Mouse (Mus musculus): Measurements from ENCODE around the gene Olfr304.
"Not testable (repeated sequence)": the region's sequence is repeated elsewhere in the genome, so short reads cannot be mapped to it uniquely, and the experiment has no call there.

Gene Olfr304

DNA sequence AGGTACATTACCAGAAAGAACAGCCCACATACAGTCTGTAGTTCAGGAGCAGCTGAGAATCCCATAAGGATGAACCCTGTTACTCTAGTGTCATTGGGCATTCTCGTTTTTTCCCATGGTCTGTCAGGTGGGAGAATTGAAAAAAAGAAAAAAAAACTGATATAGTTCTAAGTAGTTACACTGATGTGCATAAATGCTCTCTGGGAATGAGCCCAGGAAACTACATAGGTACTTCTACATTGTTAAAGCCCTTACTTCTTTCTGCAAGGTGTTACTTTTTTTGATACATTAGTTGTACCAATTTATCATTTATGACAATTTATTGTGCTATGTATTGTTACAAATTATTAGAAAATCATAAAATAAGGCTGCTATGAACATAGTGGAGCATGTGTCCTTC is at the start of gene Olfr304:
Gene Olfr304, minus strand, starts transcription at position 101 of the 400 bp plus-strand sequence.
- no peak for DNase-seq

DNA sequence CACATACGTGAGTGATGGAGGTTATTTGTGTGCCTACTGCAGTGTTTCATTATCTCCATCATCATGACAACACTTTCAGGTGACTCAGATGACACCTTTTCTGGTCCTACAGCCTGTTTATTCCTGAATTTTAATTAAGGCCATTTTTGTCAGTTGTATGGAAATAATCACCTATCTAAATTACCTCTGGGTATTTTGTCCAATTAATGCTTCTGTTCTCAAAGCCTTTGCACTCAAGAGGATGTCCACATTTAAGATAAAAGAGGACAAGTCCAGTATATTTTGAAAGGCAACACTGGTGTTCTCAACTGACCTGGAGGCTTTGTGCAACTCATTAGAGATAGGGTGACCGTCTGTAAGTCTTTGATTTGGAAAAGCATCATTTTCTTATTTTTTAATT is 17.1 kb upstream of the Olfr304 start, which contains the start of gene Olfr301:
Gene Olfr301, plus strand, starts transcription at position 301 of the 400 bp plus-strand sequence.
- DNase-seq = no peak

DNA sequence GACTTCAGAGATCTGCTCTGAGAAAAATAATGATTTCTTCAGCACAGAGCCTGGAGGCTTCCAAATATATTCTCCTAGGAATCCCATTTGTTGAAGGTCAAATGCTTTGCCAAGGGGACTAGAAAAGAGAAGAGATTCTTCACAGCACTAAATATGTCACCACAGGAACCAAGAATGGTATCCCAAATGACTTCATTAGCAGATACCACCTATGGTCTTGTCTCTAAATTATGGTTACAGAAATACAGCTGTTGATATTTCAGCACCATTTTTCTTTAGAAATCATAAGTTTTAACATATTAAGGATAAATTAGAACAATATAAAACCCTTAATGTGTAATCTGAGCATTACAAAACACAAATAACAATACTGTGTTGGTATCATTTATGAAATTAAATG is 11.2 kb upstream of the Olfr304 start, which contains the start of gene Olfr303:
Gene Olfr303, minus strand, starts transcription at position 101 of the 400 bp plus-strand sequence.
- no peak for DNase-seq

DNA sequence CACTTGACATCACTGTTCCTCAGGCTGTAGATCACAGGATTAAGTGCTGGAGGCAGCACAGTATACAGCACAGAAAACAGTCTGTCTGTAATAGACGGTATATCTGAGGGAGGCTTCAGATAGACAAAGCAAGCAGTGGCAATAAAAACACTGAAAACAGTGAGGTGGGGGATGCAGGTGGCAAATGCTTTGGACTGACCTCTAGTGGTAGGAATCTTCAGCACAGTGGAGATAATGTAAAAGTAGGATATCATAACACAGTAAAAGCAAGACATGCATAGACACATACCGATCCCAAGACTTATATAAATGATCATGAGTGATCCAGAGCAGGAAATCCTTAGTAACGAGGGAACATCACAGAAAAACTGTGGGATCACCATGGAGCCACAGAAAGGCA is 689 bp downstream of the Olfr304 start:
- no peak for DNase-seq

DNA sequence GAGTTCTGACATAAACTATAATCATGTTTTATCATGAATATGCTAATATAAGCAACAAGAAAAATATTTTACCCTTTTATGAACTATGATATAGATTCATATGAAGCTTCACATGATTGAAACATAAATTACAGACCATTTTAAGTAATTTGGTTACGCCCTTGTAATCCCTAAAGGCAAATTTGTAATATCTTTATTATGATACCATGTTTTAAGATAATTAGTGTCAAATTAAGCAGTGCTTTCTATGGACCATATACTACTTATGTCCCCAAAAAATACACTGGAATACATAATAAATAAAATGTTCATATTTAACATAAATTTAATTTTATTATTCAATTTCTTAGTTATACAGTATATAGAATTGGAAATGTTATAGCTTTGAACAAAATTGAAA is 19.6 kb downstream of the Olfr304 start, which contains the start of gene Olfr305:
Gene Olfr305, minus strand, starts transcription at position 101 of the 400 bp plus-strand sequence.
- DNase-seq = no peak

DNA sequence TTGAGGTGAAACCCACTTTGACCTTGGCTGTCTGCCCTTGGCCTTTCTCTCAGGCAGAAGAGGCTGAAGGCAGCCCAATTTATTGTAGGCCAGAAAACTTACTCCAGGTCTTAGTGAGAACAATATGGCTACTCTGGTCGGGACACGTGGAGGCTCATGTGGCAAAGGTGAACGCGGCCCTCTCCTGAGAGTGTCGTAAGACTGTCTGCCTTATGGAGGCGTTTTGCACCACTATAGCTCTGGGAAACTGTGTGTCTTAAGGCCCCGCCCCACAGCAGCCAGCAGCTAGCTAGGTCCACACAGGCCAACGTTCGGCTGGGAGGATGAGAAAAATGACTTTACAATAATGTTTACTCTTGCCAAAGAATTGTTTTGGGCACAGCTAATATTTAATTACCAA is 40.2 kb downstream of the Olfr304 start:
- DNase-seq = not testable (repeated sequence)

DNA sequence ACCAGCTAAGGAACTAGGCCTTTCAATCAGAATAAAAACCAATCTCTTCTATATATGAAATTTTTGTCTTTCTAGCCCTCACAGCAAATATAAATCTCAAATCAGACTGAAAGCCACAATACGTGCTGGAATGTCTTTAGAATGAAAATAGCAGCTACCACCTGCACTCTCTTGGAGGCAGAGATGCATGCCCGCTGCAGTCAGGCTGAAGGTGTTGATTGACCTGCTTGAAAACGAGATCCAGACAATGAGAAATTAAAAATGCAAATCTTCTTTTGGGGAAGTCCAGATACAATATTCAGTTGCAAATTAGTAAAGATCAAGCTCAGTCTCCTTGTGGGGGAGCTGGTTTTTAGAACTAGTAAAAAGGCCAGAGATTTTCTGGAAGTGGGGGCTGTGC is 42.2 kb downstream of the Olfr304 start:
- no peak for DNase-seq

DNA sequence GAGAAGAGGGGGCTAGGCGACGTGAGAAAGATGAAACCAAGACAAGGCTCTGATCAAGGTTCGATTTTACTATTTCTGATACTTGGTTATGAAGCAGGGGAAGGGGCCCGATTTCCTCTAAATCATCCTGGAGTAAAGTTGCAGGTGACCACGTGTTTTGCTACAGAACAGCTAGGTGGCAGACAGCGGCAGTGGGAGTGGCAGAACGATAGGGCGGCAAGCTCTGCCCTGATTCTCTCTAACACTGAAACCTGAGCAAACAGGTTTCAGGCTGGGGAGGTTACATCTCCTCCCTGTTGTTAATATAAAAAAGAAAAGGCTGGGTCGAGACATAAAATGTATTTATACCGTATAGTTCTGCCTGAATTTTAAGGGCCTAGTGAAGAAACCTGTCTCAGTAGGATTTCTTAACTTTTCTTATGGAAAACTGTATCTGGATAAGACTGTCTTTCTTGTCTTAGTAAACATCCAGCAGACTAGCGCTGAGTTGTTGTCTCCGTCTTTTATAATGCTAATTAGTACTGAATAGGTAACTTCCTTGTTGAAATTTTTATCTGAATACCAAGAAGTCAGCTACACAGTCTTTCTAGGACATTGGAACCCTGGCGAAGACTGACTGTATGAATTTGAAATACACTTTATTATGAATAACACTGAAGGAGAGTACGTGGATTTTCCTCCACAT is 43.4 kb downstream of the Olfr304 start:
- no peak for DNase-seq

DNA sequence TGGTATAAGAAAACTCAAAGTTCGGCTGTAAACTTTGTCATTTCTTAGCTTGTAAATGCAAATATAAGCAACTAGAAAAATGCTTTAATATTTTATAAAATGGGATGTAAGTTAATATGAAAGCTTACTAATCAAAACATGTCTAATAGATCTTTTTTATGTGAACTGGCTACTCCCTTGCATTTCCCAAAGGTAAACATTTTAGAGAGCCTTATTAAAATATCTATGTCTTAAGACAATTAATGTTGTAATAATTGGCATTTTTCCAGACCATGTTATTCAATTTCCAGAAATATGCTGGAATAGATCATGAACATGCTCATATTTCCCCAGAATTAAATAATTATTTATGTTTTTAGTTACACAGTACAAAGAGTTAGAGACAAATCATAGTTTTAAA is 49.0 kb downstream of the Olfr304 start, which contains the start of gene Olfr307:
Gene Olfr307, minus strand, starts transcription at position 101 of the 400 bp plus-strand sequence.
- DNase-seq = no peak

All from B cell, adult 2 months (primary cell).